Mouse (Mus musculus): ENCODE data around the gene Tnfrsf12a. TPM values are rescaled to one million over a fixed set of nuclear protein-coding genes. Genes with fewer than 3 reads are reported as not detected.

The Tnfrsf12a gene
- 2.6 and 2.9 TPM in 2 replicates for polyA plus RNA-seq (2014; fragmentation: Nextera tagmentation; extraction: Ambion mirVana)

DNA sequence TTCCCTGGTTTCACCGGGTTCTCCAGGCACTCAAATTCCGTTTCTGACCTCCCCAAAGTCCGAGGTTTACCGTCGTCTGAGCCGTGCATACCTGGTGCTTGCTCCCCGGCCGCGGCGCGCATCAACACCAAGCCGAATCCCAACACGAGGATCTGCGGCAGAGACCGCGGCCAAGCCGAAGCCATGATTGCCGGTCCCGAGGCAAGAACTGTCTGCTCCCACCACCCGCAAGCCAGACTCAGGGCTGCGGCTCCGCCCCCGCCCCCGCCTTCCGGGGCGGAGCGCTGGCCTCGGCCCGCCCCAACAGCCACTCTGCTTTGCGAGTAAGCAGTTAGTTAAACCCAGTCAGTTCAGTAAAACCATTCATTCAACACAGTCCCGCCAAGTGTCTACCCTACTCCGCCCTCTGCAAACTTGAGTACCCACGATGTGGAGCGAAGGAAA lies at the start of gene Tnfrsf12a:
Gene Tnfrsf12a, minus strand, starts transcription at position 233 of the 444 bp plus-strand sequence.
- peak within 1 kb of the TSS; percentile 60 for H3K9ac ChIP-seq (ENCODE audit: low read length)
- DNase-seq (ENCODE audit: low spot score) = peak; percentile 86
- WGBS = under 1% methylated on average over 34 of the region's 34 CpGs
- peaks cover 19% of the 10 kb centered on the region for H3K4me1 ChIP-seq (ENCODE audit: control insufficient read depth, insufficient read depth, low read length)
- H3K36me3 ChIP-seq (ENCODE audit: control insufficient read depth, insufficient read depth, low read length) = no peaks in the 10 kb centered on the region
- ATAC-seq = peak; percentile 41
- H3K9me3 ChIP-seq (replicated peaks; ENCODE audit: control insufficient read depth, low read length) = no peaks in the 10 kb centered on the region
- H3K4me2 ChIP-seq (ENCODE audit: low read length) = peak within 1 kb of the TSS; percentile 93
- peak within 1 kb of the TSS; percentile 45 for H3K4me3 ChIP-seq (ENCODE audit: low read depth, low read length)
- no peak within 1 kb of the TSS for H3K27ac ChIP-seq (ENCODE audit: low read depth, low read length)
- peaks cover 48% of the 10 kb centered on the region for H3K27me3 ChIP-seq (replicated peaks; ENCODE audit: control insufficient read depth, insufficient read depth, low read length)

DNA sequence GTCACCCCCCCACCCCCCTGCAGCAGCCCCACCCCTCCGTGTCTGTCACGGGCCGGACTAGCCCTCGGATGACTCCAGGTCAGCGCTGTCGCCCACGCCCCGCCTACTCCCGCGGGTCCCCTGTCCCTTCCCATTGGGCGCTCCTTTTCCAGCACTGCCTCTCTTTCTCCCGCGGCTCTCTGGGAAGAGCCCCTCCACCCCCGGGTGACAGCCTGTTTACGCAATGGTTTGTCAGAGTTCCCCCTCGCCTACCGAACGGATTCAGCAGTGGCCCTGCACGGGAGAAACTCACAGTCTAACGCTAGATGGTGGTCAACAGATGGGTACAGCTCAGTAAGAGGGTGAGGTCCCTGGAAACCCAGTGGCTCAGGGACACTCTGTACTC lies 49.5 kb upstream of the Tnfrsf12a start:
- H3K4me2 ChIP-seq (ENCODE audit: low read length) = peak overlapping the region; percentile 82

DNA sequence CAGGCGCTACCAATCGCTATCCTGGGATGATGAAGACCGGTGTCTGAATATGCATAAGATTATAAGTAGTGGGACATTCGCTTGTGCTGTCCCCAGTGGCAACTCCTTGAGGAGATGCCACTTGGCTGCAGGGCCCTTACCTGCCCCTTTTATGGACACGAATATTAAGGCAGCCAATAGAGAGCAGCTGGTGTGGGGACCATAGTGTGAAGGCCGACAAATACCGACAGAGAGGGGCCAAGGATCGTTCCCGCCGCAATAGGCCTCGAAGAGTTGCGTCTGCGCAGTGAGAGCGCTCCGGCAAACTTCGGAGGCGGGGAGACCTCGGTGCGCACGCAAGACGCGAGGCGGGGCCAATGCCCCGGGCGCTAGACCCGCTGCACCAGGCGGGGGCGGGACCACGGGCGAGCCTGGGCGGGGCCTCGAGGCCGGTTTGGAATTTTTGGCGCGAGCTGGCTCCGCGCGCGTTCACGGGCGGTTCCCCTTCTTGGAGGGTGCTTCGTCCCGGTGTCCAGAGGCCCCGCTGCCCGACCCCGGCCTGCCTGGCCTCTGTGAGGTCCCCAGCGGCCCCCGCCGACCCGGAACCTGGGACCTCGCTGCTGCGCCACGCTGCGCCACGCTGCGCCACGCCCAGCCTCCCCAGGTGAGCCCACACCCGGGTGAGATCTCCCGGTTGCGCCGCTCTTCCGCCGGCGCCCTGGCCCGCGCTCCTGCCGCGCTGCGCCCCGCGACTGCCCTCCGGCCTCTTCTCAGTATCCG lies 48.9 kb upstream of the Tnfrsf12a start, which contains the start of gene Pkmyt1:
Gene Pkmyt1, plus strand, starts transcription at position 338 of the 759 bp plus-strand sequence.
- H3K4me1 ChIP-seq (ENCODE audit: control insufficient read depth, insufficient read depth, low read length) = peaks cover 11% of the 10 kb centered on the region; the same call in 1 of the 2 replicates
- ATAC-seq (peak; percentile 97), DNase-seq (ENCODE audit: low spot score) (peak; percentile 97)
- peak within 1 kb of the TSS; percentile 82 for H3K4me3 ChIP-seq (ENCODE audit: low read depth, low read length)
- WGBS = 2% methylated on average over 67 of the region's 73 CpGs
- peak within 1 kb of the TSS; percentile 70 for H3K9ac ChIP-seq (ENCODE audit: low read length)
- no peaks in the 10 kb centered on the region for H3K9me3 ChIP-seq (replicated peaks; ENCODE audit: control insufficient read depth, low read length)
- H3K27ac ChIP-seq (ENCODE audit: low read depth, low read length) = peak within 1 kb of the TSS; percentile 63; the same call in 1 of the 2 replicates
- no peaks in the 10 kb centered on the region for H3K36me3 ChIP-seq (ENCODE audit: control insufficient read depth, insufficient read depth, low read length)
- H3K4me2 ChIP-seq (ENCODE audit: low read length) = peak within 1 kb of the TSS; percentile 82
- no peaks in the 10 kb centered on the region for H3K27me3 ChIP-seq (replicated peaks; ENCODE audit: control insufficient read depth, insufficient read depth, low read length)

More for the DNA sequence above, 49.5 kb upstream of the Tnfrsf12a start:
- no peaks in the 10 kb centered on the region for H3K9me3 ChIP-seq (replicated peaks; ENCODE audit: control insufficient read depth, low read length)
- peak overlapping the region; percentile 63; the same call in 1 of the 2 replicates for H3K27ac ChIP-seq (ENCODE audit: low read depth, low read length)
- no peaks in the 10 kb centered on the region for H3K27me3 ChIP-seq (replicated peaks; ENCODE audit: control insufficient read depth, insufficient read depth, low read length)
- H3K4me3 ChIP-seq (ENCODE audit: low read depth, low read length) = peak overlapping the region; percentile 82
- no peaks in the 10 kb centered on the region for H3K36me3 ChIP-seq (ENCODE audit: control insufficient read depth, insufficient read depth, low read length)
- DNase-seq (ENCODE audit: low spot score) = peak; percentile 70
- peak overlapping the region; percentile 70 for H3K9ac ChIP-seq (ENCODE audit: low read length)
- peaks cover 11% of the 10 kb centered on the region; the same call in 1 of the 2 replicates for H3K4me1 ChIP-seq (ENCODE audit: control insufficient read depth, insufficient read depth, low read length)
- ATAC-seq = peak; percentile 79
- under 1% methylated on average over 19 of the region's 20 CpGs for WGBS

DNA sequence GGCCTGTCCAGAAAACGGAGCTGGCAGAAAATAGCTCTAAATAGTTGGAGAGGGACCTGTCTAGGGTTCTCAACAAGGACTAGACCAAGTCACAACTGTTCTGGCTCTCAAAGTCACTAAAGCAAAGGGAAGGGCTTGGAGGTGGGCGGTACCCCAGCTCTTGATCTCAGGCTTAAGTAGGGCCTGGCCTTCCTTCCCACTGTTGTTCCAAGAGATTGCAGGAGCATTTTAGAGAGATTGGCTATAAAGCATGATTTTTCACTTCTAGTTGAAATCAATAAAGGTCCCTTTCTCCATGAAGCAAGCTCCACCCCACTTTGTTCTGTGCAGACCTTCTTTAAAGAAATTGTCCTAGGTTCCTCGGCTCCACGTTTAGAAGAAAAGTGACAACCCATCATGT lies 48.2 kb upstream of the Tnfrsf12a start:
- H3K4me2 ChIP-seq (ENCODE audit: low read length) = peak overlapping the region; percentile 82
- H3K4me3 ChIP-seq (ENCODE audit: low read depth, low read length) = peak overlapping the region; percentile 82; the same call in 1 of the 2 replicates
- DNase-seq (ENCODE audit: low spot score) (no peak), ATAC-seq (no peak)
- WGBS = 71% methylated on average over 4 of the region's 4 CpGs
- H3K27me3 ChIP-seq (replicated peaks; ENCODE audit: control insufficient read depth, insufficient read depth, low read length) = no peaks in the 10 kb centered on the region
- H3K27ac ChIP-seq (ENCODE audit: low read depth, low read length) = 0 out of 2 replicates have a peak overlapping the region, but pooled peaks have one; percentile 46
- no peaks in the 10 kb centered on the region for H3K36me3 ChIP-seq (ENCODE audit: control insufficient read depth, insufficient read depth, low read length)
- no peaks in the 10 kb centered on the region for H3K9me3 ChIP-seq (replicated peaks; ENCODE audit: control insufficient read depth, low read length)
- peaks cover 11% of the 10 kb centered on the region; the same call in 1 of the 2 replicates for H3K4me1 ChIP-seq (ENCODE audit: control insufficient read depth, insufficient read depth, low read length)
- H3K9ac ChIP-seq (ENCODE audit: low read length) = peak overlapping the region; percentile 70; the same call in 1 of the 2 replicates

DNA sequence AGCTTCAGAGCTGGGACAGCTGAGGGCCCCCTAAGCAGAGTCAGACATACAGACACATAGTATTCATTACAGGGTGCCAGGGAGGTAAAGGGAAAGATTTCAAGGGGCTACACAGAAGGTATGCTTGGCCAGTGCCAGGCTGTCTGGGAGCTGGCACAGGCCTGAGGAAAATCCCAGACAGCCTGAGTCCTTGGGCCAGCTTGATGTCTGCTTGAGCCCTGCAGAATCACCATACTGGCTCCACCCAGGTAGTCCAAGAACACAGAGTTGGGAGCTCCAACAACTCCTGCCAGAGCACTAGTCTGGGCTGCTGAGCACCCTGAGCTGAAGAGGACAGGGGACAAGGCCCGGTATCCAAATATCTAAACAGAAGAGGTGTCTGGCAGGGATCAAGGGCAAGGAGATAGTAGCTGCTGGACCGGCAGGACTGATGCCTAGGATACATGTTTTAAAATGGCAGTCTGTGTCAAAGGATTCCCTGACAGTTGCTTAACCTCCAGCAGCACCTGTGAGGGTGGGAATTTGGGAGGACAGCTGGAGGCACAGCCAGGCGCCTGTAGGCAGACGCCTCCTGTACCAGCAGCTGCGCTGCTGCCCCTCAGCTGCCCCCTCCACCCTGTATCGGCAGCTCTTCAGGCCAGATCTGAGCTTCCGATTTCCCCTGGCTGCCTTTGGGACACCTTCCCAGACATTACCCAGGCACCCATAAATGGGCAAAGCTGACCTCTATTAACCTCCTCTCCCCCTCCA lies 45.3 kb upstream of the Tnfrsf12a start, which contains the start of gene 1520401A03Rik:
Gene 1520401A03Rik, minus strand, starts transcription at position 408 of the 750 bp plus-strand sequence.
- no peaks in the 10 kb centered on the region for H3K36me3 ChIP-seq (ENCODE audit: control insufficient read depth, insufficient read depth, low read length)
- no peak for ATAC-seq
- peaks cover 11% of the 10 kb centered on the region; the same call in 1 of the 2 replicates for H3K4me1 ChIP-seq (ENCODE audit: control insufficient read depth, insufficient read depth, low read length)
- H3K27ac ChIP-seq (ENCODE audit: low read depth, low read length) = no peak within 1 kb of the TSS
- H3K4me2 ChIP-seq (ENCODE audit: low read length) = no peak within 1 kb of the TSS
- no peak within 1 kb of the TSS for H3K4me3 ChIP-seq (ENCODE audit: low read depth, low read length)
- H3K9ac ChIP-seq (ENCODE audit: low read length) = no peak within 1 kb of the TSS
- WGBS = 76% methylated on average over 7 of the region's 7 CpGs
- DNase-seq (ENCODE audit: low spot score) = no peak
- H3K9me3 ChIP-seq (replicated peaks; ENCODE audit: control insufficient read depth, low read length) = no peaks in the 10 kb centered on the region
- no peaks in the 10 kb centered on the region for H3K27me3 ChIP-seq (replicated peaks; ENCODE audit: control insufficient read depth, insufficient read depth, low read length)

DNA sequence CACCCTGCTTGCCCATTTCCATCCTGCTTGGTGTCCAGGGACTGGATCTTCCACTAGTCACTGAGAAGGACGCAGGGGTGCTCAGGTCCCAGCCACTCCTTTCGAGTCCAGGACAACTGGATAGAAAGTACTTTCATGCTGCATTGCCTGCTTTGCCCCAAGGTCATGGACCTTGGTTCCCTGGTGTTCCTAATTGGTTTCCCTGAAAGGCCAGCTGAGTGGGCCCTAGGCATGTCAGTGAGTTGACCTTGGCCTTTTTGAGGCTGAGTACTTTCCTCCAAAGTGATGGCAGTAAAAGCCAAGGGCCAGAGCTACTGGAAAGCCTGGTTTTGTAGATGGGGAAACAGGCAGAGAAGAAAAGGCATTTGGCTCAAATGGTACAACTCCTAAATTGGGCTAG lies 44.6 kb upstream of the Tnfrsf12a start:
- Histone ChIP-seq H3K36me3 (ENCODE audit: control insufficient read depth, insufficient read depth, low read length) (no peaks in the 10 kb centered on the region), H3K27me3 (replicated peaks; ENCODE audit: control insufficient read depth, insufficient read depth, low read length) (no peaks in the 10 kb centered on the region), H3K4me3 (ENCODE audit: low read depth, low read length) (no peak overlapping the region), H3K9ac (ENCODE audit: low read length) (no peak overlapping the region), H3K9me3 (replicated peaks; ENCODE audit: control insufficient read depth, low read length) (no peaks in the 10 kb centered on the region), H3K27ac (ENCODE audit: low read depth, low read length) (no peak overlapping the region), H3K4me1 (ENCODE audit: control insufficient read depth, insufficient read depth, low read length) (peaks cover 7% of the 10 kb centered on the region; the same call in 1 of the 2 replicates), H3K4me2 (ENCODE audit: low read length) (no peak overlapping the region)
- 80% methylated on average over 2 of the region's 2 CpGs for WGBS
- ATAC-seq (no peak), DNase-seq (ENCODE audit: low spot score) (no peak)

DNA sequence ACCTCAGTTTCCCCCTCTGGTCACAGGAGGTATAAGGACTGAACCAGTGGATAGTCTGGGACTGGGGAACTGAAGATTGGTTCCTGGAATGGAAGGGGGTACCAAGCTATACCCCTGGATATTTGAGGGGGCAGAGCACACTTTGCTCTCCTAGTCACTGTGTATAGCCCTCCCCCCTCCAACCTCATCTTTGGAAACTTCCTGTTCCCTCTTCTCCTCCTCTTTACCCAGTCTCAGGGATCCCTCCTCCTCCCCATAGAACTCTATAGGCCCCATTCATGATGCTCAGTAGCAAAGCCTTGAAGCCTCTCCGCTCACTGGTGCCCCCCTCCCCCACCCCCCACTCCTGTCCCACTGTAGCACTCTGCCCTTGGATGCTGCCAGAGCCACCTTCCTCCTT lies 42.2 kb upstream of the Tnfrsf12a start:
- Histone ChIP-seq H3K27me3 (replicated peaks; ENCODE audit: control insufficient read depth, insufficient read depth, low read length) (no peaks in the 10 kb centered on the region), H3K36me3 (ENCODE audit: control insufficient read depth, insufficient read depth, low read length) (no peaks in the 10 kb centered on the region), H3K27ac (ENCODE audit: low read depth, low read length) (no peak overlapping the region), H3K4me3 (ENCODE audit: low read depth, low read length) (no peak overlapping the region), H3K4me2 (ENCODE audit: low read length) (no peak overlapping the region), H3K9ac (ENCODE audit: low read length) (no peak overlapping the region), H3K4me1 (ENCODE audit: control insufficient read depth, insufficient read depth, low read length) (no peaks in the 10 kb centered on the region), H3K9me3 (replicated peaks; ENCODE audit: control insufficient read depth, low read length) (no peaks in the 10 kb centered on the region)
- ATAC-seq (no peak), DNase-seq (ENCODE audit: low spot score) (no peak)
- WGBS = 33% methylated on average over 1 of the region's 1 CpGs

DNA sequence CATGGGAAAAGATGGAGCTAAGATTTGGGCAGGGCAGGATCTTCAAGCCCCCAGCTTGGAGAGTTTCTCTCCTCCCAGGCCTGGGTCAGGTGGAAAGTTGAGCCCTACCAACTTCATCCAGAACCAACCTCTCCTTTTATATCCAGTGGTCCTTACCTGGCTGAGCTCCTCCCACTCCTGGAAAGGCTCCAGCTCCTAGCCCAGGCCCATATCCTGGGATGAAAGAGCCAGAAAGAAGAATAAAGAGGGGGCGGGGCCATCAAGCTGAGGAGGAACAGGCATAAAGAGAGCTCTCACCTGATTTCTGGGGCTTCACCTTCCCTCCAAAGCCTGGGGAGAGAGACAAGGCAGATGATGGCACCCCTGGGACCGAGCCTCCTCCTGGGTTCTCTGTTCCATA lies 39.7 kb upstream of the Tnfrsf12a start:
- Histone ChIP-seq H3K27ac (ENCODE audit: low read depth, low read length) (no peak overlapping the region), H3K4me3 (ENCODE audit: low read depth, low read length) (no peak overlapping the region), H3K36me3 (ENCODE audit: control insufficient read depth, insufficient read depth, low read length) (no peaks in the 10 kb centered on the region), H3K4me2 (ENCODE audit: low read length) (no peak overlapping the region), H3K27me3 (replicated peaks; ENCODE audit: control insufficient read depth, insufficient read depth, low read length) (no peaks in the 10 kb centered on the region), H3K4me1 (ENCODE audit: control insufficient read depth, insufficient read depth, low read length) (no peaks in the 10 kb centered on the region), H3K9me3 (replicated peaks; ENCODE audit: control insufficient read depth, low read length) (no peaks in the 10 kb centered on the region), H3K9ac (ENCODE audit: low read length) (no peak overlapping the region)
- no peak for ATAC-seq
- 57% methylated on average over 2 of the region's 2 CpGs for WGBS
- DNase-seq (ENCODE audit: low spot score) = no peak
